Mouse (Mus musculus) cerebellum, adult 2 months (tissue): ENCODE measurements around the gene Cd300ld5. TPM values are rescaled to one million over a fixed set of nuclear protein-coding genes. Genes with fewer than 3 reads are reported as not detected.
A peak's percentile ranks its signal among the peaks of the same experiment; 100 is the strongest.
"Not testable (repeated sequence)": the region's sequence is repeated elsewhere in the genome, so short reads cannot be mapped to it uniquely, and the experiment has no call there.

Experiments used
- DNase-seq, 2 experiments: peaks; one replicate each; pipeline ENCODE4 v3.0.0; 2021
- H3K27ac ChIP-seq: fragments of 200-500 bp; 2 replicates; pipeline ENCODE4 v1.5.1; 2012; ENCODE audit warnings: low read length, control low read depth, inconsistent platforms; ENCODE audit not compliant: insufficient read depth
- H3K27me3 ChIP-seq: fragments of 200-500 bp; 2 replicates; pipeline ENCODE4 v1.6.1; 2012; ENCODE audit warnings: inconsistent platforms, mild to moderate bottlenecking, low read length, moderate library complexity; ENCODE audit not compliant: control insufficient read depth, insufficient read depth
- H3K4me1 ChIP-seq: fragments of 200-500 bp; 2 replicates; pipeline ENCODE4 v1.6.1; 2011; ENCODE audit warnings: low read length; ENCODE audit not compliant: control insufficient read depth, insufficient read depth
- H3K4me3 ChIP-seq: fragments of 200-500 bp; replicated peaks from 2 replicates; pipeline ENCODE3; 2011; ENCODE audit warnings: mild to moderate bottlenecking, low read depth, low read length, control low read depth; ENCODE audit not compliant: insufficient read depth
- CTCF ChIP-seq: fragments of 200-500 bp; IDR thresholded peaks from 2 replicates; pipeline ENCODE4 v1.5.1; 2011; ENCODE audit warnings: low read depth, mild to moderate bottlenecking, control low read depth, low read length, moderate library complexity, borderline replicate concordance; ENCODE audit not compliant: insufficient read depth
- POLR2A ChIP-seq: fragments of 200-500 bp; IDR thresholded peaks from 2 replicates; pipeline ENCODE4 v1.6.1; 2011; ENCODE audit warnings: low read length, control low read depth, borderline replicate concordance; ENCODE audit not compliant: insufficient read depth
- WGBS: fragments of 180-500 bp; shearing (Covaris S2); methylation state at CpG from one replicate; pipeline ENCODE4 v1.1.7; 2018; 5-methylcytosine and 5-hydroxymethylcytosine counted together
- polyA plus RNA-seq: library from polyadenylated mRNA; depleted of rRNA; stranded (reverse); fragments of >200 nt; gene quantifications from 2 replicates; pipeline ENCODE4 v1.2.3, GENCODE M21; 2012; rRNA removed

Gene Cd300ld5
- polyA plus RNA-seq = 0.44 and 0.84 TPM in 2 replicates

GRCm38 (mm10) chr11:115037669-115038068 lies at the start of gene Cd300ld5:
TSS of gene Cd300ld5 (minus strand) at chr11:115037769.
- not testable (repeated sequence) for DNase-seq, H3K27ac ChIP-seq, H3K4me1 ChIP-seq, H3K27me3 ChIP-seq, H3K4me3 ChIP-seq
- WGBS = no CpG with 5 or more reads among the region's 6 CpGs

GRCm38 (mm10) chr11:115086213-115086612 lies 48.6 kb upstream of the Cd300ld5 start:
- TF ChIP-seq POLR2A (no peak), CTCF (no peak)
- Histone ChIP-seq H3K27me3 (no peaks in the 10 kb centered on the region), H3K4me1 (peaks cover 15% of the 10 kb centered on the region), H3K4me3 (no peak overlapping the region), H3K27ac (no peak overlapping the region)
- no peak for DNase-seq
- 82% methylated on average over 7 of the region's 7 CpGs for WGBS

GRCm38 (mm10) chr11:115085064-115085463 lies 47.5 kb upstream of the Cd300ld5 start:
- Histone ChIP-seq H3K27me3 (no peaks in the 10 kb centered on the region), H3K27ac (no peak overlapping the region), H3K4me3 (no peak overlapping the region), H3K4me1 (peaks cover 15% of the 10 kb centered on the region)
- 51% methylated on average over 8 of the region's 8 CpGs for WGBS
- no peak for DNase-seq
- no peak for TF ChIP-seq POLR2A
- TF ChIP-seq CTCF = no peak

GRCm38 (mm10) chr11:115084595-115084994 lies 47.0 kb upstream of the Cd300ld5 start:
- TF ChIP-seq POLR2A (no peak), CTCF (no peak)
- WGBS = 21% methylated on average over 12 of the region's 12 CpGs
- H3K4me3 ChIP-seq = no peak overlapping the region
- H3K27me3 ChIP-seq = no peaks in the 10 kb centered on the region
- peaks cover 15% of the 10 kb centered on the region for H3K4me1 ChIP-seq
- H3K27ac ChIP-seq = no peak overlapping the region
- DNase-seq = peak in 1 of 2 experiments; percentile 59

- 45% methylated on average over 18 of the region's 18 CpGs for WGBS
- Histone ChIP-seq H3K4me1 (peaks cover 15% of the 10 kb centered on the region), H3K4me3 (no peak overlapping the region), H3K27me3 (no peaks in the 10 kb centered on the region), H3K27ac (no peak overlapping the region)
- no peak for TF ChIP-seq POLR2A
- peak; percentile 88 for TF ChIP-seq CTCF
- DNase-seq = peak; percentile 79 to 81
Measured at GRCm38 (mm10) chr11:115083376-115084139, 46.0 kb upstream of the Cd300ld5 start.

GRCm38 (mm10) chr11:115082196-115082595 lies 44.6 kb upstream of the Cd300ld5 start:
- Histone ChIP-seq H3K4me3 (no peak overlapping the region), H3K4me1 (peaks cover 15% of the 10 kb centered on the region), H3K27me3 (no peaks in the 10 kb centered on the region), H3K27ac (no peak overlapping the region)
- no peak for TF ChIP-seq CTCF
- 62% methylated on average over 6 of the region's 6 CpGs for WGBS
- no peak for DNase-seq

- Histone ChIP-seq H3K27ac (no peak overlapping the region), H3K27me3 (no peaks in the 10 kb centered on the region), H3K4me3 (no peak overlapping the region), H3K4me1 (peaks cover 15% of the 10 kb centered on the region)
- DNase-seq = no peak
- WGBS = 65% methylated on average over 3 of the region's 3 CpGs
- TF ChIP-seq CTCF = no peak; the same call in 1 of the 2 replicates
- no peak for TF ChIP-seq POLR2A
Measured at GRCm38 (mm10) chr11:115081373-115081772, 43.8 kb upstream of the Cd300ld5 start.

- Histone ChIP-seq H3K27ac (no peak overlapping the region), H3K27me3 (no peaks in the 10 kb centered on the region), H3K4me3 (no peak overlapping the region), H3K4me1 (peaks cover 15% of the 10 kb centered on the region)
- 34% methylated on average over 13 of the region's 13 CpGs for WGBS
- TF ChIP-seq CTCF (peak; percentile 79), POLR2A (no peak)
- DNase-seq = peak; percentile 78
Measured at GRCm38 (mm10) chr11:115080886-115081285, 43.3 kb upstream of the Cd300ld5 start.
